Mouse (Mus musculus) E14TG2a.4 (cell line): ENCODE measurements at regions not wholly inside any gene's neighbourhood (a gene's known extent, or its start where the extent isn't known, plus 50 kb on each side); places are given as distances from the start of the nearest gene placed in this dataset.

Experiments
- CTCF ChIP-seq: conservative IDR thresholded peaks from 2 replicates; pipeline ENCODE4 v1.5.1; 2014; ENCODE audit warnings: low read length
- NANOG ChIP-seq: IDR thresholded peaks from 2 replicates; pipeline ENCODE4 v1.6.1; 2014; ENCODE audit warnings: borderline replicate concordance, low read length, mixed read lengths
- POU5F1 ChIP-seq: IDR thresholded peaks from 2 replicates; pipeline ENCODE4 v1.6.1; 2014; ENCODE audit warnings: low read length, borderline replicate concordance

DNA sequence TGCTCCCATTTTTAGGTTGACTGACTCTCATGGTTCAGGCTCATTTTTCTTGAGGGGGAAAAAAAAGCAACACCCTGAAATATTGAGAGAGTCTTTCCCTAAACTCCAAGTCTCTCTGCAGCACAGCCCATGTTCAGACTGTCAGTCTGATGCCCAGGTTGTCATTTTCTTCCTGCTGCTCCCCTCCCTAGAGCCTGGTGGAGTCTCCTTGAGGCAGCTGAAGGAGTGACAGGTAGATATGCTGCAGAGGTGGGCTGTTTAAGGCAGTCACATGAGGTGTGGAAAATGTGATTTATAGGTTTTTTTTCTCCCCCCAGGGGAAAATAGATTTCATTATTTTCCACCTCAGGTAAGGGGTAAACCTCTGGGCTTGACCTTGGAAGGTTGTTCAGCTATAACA, 70.6 kb upstream of the Olfm4 start:
- TF ChIP-seq CTCF (no peak), NANOG (no peak), POU5F1 (no peak)
